Mouse (Mus musculus) CD4-positive naive resting alpha-beta T cell, adult 76 days (primary cell): ENCODE results near the gene Kank1. TPM values are rescaled to one million over a fixed set of nuclear protein-coding genes. Genes with fewer than 3 reads are reported as not detected.

Experiments
- total RNA-seq: library from RNA; stranded (reverse); gene quantifications from one replicate; pipeline ENCODE4 v1.2.4, GENCODE M21; 2023

The Kank1 gene
- total RNA-seq = 0.56 TPM

DNA sequence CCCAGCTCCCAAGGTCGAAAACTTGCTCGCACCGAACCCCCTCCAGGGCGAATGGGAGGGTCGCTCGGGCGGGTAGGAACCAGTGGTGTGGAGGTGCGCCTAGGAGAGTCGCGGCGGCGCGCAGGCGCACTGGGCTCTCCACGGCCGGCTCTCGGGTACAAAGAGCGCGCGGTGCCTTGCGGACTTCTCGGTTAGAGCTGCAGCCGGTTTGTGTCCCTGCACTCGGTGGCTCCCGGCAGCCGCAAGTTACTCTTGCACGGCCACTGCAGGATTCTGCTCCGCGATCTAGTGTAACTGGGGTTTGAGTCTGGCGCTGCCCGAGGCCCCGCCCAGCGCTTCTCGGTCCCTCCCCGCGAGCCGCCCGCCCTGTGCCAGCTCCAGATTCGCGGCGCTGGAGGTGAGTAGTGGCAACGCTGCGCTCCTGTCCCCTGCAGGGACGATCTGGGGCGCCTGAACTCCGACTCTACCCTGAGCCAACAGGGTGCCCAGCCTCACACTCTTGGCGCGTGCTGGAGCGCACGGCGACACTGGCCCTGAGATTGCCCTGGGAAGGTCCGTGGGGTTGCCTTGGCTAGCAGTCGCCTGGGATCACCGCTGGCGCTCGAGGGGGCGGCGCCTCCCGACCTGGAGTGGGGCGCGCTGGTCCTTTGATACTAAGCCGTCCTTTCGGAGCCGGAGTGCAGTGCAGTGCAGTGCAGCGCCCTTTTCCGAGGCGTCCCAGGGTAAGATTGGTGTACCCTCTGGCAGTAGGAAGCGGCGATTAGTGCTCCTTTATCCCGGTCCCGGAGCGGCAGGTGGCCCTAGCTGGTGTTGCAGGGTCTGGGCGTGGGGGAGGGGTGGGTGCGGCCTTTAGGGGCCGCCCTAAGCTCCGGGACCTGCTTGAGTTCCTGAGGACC, at the start of gene Kank1:
Gene Kank1 (plus strand): TSS at position 380 of the 896 bp plus-strand sequence.

Other genes with a start within 250 kb of the Kank1 start
- 262 TPM for gene Dock8, start 237.4 kb upstream of the Kank1 start, total RNA-seq